8 mouse cellular contexts compared by ENCODE assay signal in the genomic region with DNA sequence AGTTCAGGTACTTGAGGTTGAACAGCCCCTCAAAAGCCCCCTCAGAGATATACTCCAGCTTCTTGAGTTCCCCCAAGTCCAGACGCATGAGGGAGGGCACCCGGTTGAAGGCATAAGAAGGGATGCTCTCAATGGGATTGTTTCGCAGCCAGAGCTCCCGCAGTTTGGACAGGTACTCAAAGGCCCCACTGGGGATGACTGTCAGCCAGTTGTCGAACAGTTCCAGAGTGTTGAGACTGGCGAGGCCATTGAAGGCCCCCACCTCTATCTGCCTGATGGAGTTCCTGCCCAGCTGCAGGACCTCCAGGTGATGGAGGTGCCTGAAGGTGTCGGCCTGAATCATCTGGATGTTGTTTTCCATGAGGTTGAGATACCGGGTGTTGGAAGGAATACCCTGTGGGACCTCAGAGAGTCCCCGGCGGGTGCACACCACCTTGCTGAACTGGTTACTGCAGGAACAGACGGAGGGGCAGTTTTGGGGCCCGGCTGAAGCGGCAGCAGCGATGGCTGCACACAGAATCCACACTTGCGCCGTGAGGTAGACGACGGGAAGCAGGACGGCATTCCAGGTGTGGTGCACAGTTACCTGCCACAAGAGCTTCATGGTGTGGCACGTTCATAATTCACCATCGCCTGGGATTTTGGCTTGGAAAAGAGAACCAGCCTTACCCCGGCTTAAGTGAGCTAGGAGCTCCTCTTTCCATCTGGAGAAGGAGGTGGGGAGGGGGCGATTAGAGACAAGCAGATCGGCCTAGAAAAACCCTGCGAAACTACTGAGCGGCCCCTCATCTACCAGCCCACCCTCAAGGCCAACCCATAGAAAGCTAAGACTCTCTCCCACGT. TPM values are rescaled to one million over a fixed set of nuclear protein-coding genes. Genes with fewer than 3 reads are reported as not detected.
DNase-seq lines count a peak whose midpoint lies in the region; ATAC-seq and TF ChIP-seq lines count a peak whose summit lies in the region.

Gene Lrrc4 (minus strand): TSS at position 737 of the 843 bp plus-strand sequence.

- peaks cover 9% of the 10 kb centered on the region; the same call in 1 of the 2 replicates for H3K4me1 ChIP-seq in cerebellum, adult 2 months (ENCODE audit: control insufficient read depth, insufficient read depth, low read length)
- H3K4me1 ChIP-seq in lung, embryonic 14.5 days (ENCODE audit: insufficient read depth): 0 out of 2 replicates have a peak, but pooled peaks cover 2% of the 10 kb centered on the region
- peaks cover 19% of the 10 kb centered on the region for H3K4me1 ChIP-seq in intestine, embryonic 14.5 days (replicated peaks; ENCODE audit: control insufficient read depth, insufficient read depth, low read length)
- H3K4me1 ChIP-seq in midbrain, embryonic 12.5 days: peaks cover 62% of the 10 kb centered on the region

- H3K27me3 ChIP-seq in cerebellum, adult 2 months (ENCODE audit: control insufficient read depth, insufficient read depth, low read length): no peaks in the 10 kb centered on the region
- H3K27me3 ChIP-seq in lung, embryonic 14.5 days (ENCODE audit: insufficient read depth, low read length): peaks cover 25% of the 10 kb centered on the region
- H3K27me3 ChIP-seq in intestine, embryonic 14.5 days (replicated peaks; ENCODE audit: control insufficient read depth, insufficient read depth, low read length): peaks cover 31% of the 10 kb centered on the region
- peaks cover 40% of the 10 kb centered on the region for H3K27me3 ChIP-seq in midbrain, embryonic 12.5 days

- 10% methylated on average over 27 of the region's 27 CpGs for WGBS in cerebellum, adult 2 months
- 31% methylated on average over 27 of the region's 27 CpGs for WGBS in lung, embryonic 14.5 days
- WGBS in intestine, embryonic 14.5 days: 46% methylated on average over 27 of the region's 27 CpGs
- 21% methylated on average over 27 of the region's 27 CpGs for WGBS in midbrain, embryonic 12.5 days

- no peak for TF ChIP-seq POLR2A in cerebellum, adult 2 months (IDR thresholded peaks at IDR 0.05; ENCODE audit: borderline replicate concordance, insufficient read depth, low read length)

- H3K9ac ChIP-seq in lung, embryonic 14.5 days: peak within 1 kb of the TSS; percentile 62
- H3K9ac ChIP-seq in intestine, embryonic 14.5 days (ENCODE audit: low read length): peak within 1 kb of the TSS; percentile 51
- peak within 1 kb of the TSS; percentile 95 for H3K9ac ChIP-seq in midbrain, embryonic 12.5 days (replicated peaks)

- H3K27ac ChIP-seq in cerebellum, adult 2 months (ENCODE audit: insufficient read depth, low read length): peak within 1 kb of the TSS; percentile 96
- H3K27ac ChIP-seq in lung, embryonic 14.5 days (ENCODE audit: low read depth): no peak within 1 kb of the TSS; the same call in 1 of the 2 replicates
- no peak within 1 kb of the TSS for H3K27ac ChIP-seq in intestine, embryonic 14.5 days (ENCODE audit: low read depth)
- H3K27ac ChIP-seq in midbrain, embryonic 12.5 days (replicated peaks): peak within 1 kb of the TSS; percentile 94

- H3K9me3 ChIP-seq in lung, embryonic 14.5 days (ENCODE audit: low read depth, low read length): no peaks in the 10 kb centered on the region
- no peaks in the 10 kb centered on the region for H3K9me3 ChIP-seq in intestine, embryonic 14.5 days (ENCODE audit: control insufficient read depth, low read length)
- H3K9me3 ChIP-seq in midbrain, embryonic 12.5 days: no peaks in the 10 kb centered on the region

- H3K36me3 ChIP-seq in lung, embryonic 14.5 days (ENCODE audit: insufficient read depth): no peaks in the 10 kb centered on the region
- 0 out of 2 replicates have a peak, but pooled peaks cover 3% of the 10 kb centered on the region for H3K36me3 ChIP-seq in intestine, embryonic 14.5 days (ENCODE audit: control insufficient read depth, insufficient read depth, low read length)
- H3K36me3 ChIP-seq in midbrain, embryonic 12.5 days: peaks cover 9% of the 10 kb centered on the region

- ATAC-seq in lung, embryonic 14.5 days (ENCODE audit: insufficient read depth): no peak
- no peak for ATAC-seq in intestine, embryonic 14.5 days (replicated peaks; ENCODE audit: low FRiP score, low TSS enrichment, low read depth)
- 0 out of 2 replicates have a peak, but pooled peaks have one; percentile 1 for ATAC-seq in midbrain, embryonic 12.5 days (ENCODE audit: low FRiP score, low read depth)

- peak within 1 kb of the TSS; percentile 99 for H3K4me3 ChIP-seq in cerebellum, adult 2 months (replicated peaks; ENCODE audit: insufficient read depth, low read depth, low read length)
- H3K4me3 ChIP-seq in lung, embryonic 14.5 days (ENCODE audit: low read depth, low read length): peak within 1 kb of the TSS; percentile 57
- H3K4me3 ChIP-seq in intestine, embryonic 14.5 days (ENCODE audit: low read depth, low read length): peak within 1 kb of the TSS; percentile 62
- H3K4me3 ChIP-seq in midbrain, embryonic 12.5 days: peak within 1 kb of the TSS; percentile 81

- no peak for TF ChIP-seq CTCF in cerebellum, adult 2 months (IDR thresholded peaks at IDR 0.05; ENCODE audit: borderline replicate concordance, insufficient read depth, low read depth, low read length)
- TF ChIP-seq CTCF in lung, embryonic 14.5 days (IDR thresholded peaks at IDR 0.05; ENCODE audit: low read depth): no peak

- DNase-seq in cerebellum, adult 2 months: peak; percentile 44 to 67
- no peak for DNase-seq in cerebellum, adult 8-10 months
- DNase-seq in lung, embryonic 14.5 days: no peak
- DNase-seq in lung, postnatal 14 days: no peak
- no peak for DNase-seq in intestine, embryonic 14.5 days (ENCODE audit: low spot score)
- no peak for DNase-seq in urinary bladder, postnatal 14 days (ENCODE audit: low spot score)
- DNase-seq in kidney, adult 18-20 months: no peak

- H3K4me2 ChIP-seq in lung, embryonic 14.5 days: peak within 1 kb of the TSS; percentile 100
- peak within 1 kb of the TSS; percentile 100 for H3K4me2 ChIP-seq in intestine, embryonic 14.5 days (ENCODE audit: low read length)
- peak within 1 kb of the TSS; percentile 99 for H3K4me2 ChIP-seq in midbrain, embryonic 12.5 days (replicated peaks)

RNA-seq across cellular contexts. Expression of gene Lrrc4, which starts in this region (rescaled TPM):
- 51.6 and 58.0 TPM in 2 replicates for polyA plus RNA-seq in cerebellum, adult 2 months (2012; rRNA removed)
- 0.47 and 0.63 TPM in 2 replicates for polyA plus RNA-seq in lung, embryonic 14.5 days (2014; fragmentation: Nextera tagmentation; extraction: Ambion mirVana)
- polyA plus RNA-seq in intestine, embryonic 14.5 days (2014; fragmentation: Nextera tagmentation; extraction: Ambion mirVana): 0.83 and 0.85 TPM in 2 replicates
- polyA plus RNA-seq in midbrain, embryonic 12.5 days (2016; fragmentation: Nextera tagmentation; extraction: Ambion mirVana): 3.8 TPM in 2 replicates

Comparison
In these comparisons a context has a peak if more than half of its experiments do, and no peak if none do; other contexts are left out.
1. RNA of gene Lrrc4 (polyA plus RNA-seq): 51.6 to 58.0 TPM in cerebellum, adult 2 months; 3.8 TPM in midbrain, embryonic 12.5 days, 0.83 to 0.85 TPM in intestine, embryonic 14.5 days and 0.47 to 0.63 TPM in lung, embryonic 14.5 days; every median in the first group is over 10 times any median in the second.
2. DNase-seq: peak in cerebellum, adult 2 months (2 of 2); none in cerebellum, adult 8-10 months (single experiment), lung, embryonic 14.5 days (single experiment), lung, postnatal 14 days (single experiment), intestine, embryonic 14.5 days (single experiment), urinary bladder, postnatal 14 days (single experiment) and kidney, adult 18-20 months (single experiment).
3. H3K27ac ChIP-seq: peak in cerebellum, adult 2 months (single experiment) and midbrain, embryonic 12.5 days (single experiment); none in lung, embryonic 14.5 days (single experiment) and intestine, embryonic 14.5 days (single experiment).
4. Peak in every context shown above with its lines, with median percentiles within 50 percentile points of each other: H3K4me3 ChIP-seq, H3K4me2 ChIP-seq and H3K9ac ChIP-seq.